Mouse (Mus musculus): Measurements from ENCODE around the gene Dhrs3. TPM values are rescaled to one million over a fixed set of nuclear protein-coding genes. Genes with fewer than 3 reads are reported as not detected.
A peak's percentile ranks its signal among the peaks of the same experiment; 100 is the strongest.

Dhrs3 gene
- total and polyA plus RNA-seq, 2 experiments from 2014 or later = 29.8 to 31.0 TPM

DNA sequence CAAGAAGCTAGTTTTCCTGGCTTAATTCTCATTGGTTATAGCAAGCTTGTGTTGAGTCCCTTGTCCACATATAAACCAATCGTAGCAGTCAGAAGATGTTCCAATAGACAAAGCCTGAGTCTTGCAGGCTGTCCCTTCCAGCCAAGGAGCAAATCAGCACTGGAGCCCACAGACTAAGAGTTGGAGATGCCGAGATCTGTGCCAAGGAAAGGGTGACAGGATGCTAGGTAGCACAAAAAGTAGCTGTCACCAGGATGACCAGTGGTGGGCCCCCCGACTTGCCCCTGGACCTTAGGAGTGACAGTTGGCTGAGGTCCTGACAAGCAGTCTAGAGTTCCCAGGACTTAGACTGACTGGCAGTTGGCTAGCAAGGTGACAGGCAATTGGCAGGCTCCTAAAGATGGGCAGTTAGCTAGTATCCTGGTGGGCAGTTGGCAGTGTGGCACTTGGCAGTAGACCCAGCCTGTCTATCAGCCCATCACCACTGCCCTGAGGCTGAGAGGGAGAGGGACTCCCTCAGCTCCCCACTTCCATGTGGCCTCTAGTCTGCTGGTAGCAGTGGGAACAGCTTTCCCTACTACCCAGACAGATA lies 44.0 kb downstream of the Dhrs3 start:
- no peak for TF ChIP-seq CTCF (IDR thresholded peaks at IDR 0.05)
- Histone ChIP-seq H3K4me3 (ENCODE audit: low read depth, low read length) (no peak overlapping the region), H3K27me3 (ENCODE audit: insufficient read depth, low read length) (no peaks in the 10 kb centered on the region), H3K36me3 (ENCODE audit: insufficient read depth, low read length) (no peaks in the 10 kb centered on the region), H3K4me1 (ENCODE audit: insufficient read depth, low read length) (no peaks in the 10 kb centered on the region), H3K9me3 (ENCODE audit: low read length) (no peaks in the 10 kb centered on the region), H3K27ac (ENCODE audit: low read depth, low read length) (no peak overlapping the region), H3K9ac (replicated peaks; ENCODE audit: low read length, poor library complexity, severe bottlenecking) (no peak overlapping the region), H3K4me2 (ENCODE audit: low read depth, low read length, poor library complexity, severe bottlenecking) (no peak overlapping the region)
- ATAC-seq (ENCODE audit: low FRiP score) (peak; percentile 88), DNase-seq (ENCODE audit: low spot score) (peak; percentile 87)
- 67% methylated on average over 3 of the region's 3 CpGs for WGBS

- DNase-seq (ENCODE audit: low spot score) = no peak
- 71% methylated on average over 4 of the region's 4 CpGs for WGBS
- no peaks in the 10 kb centered on the region for H3K9me3 ChIP-seq (ENCODE audit: low read length)
Measured at GRCm38 (mm10) chr4:144939847-144940411, 47.3 kb downstream of the Dhrs3 start.

DNA sequence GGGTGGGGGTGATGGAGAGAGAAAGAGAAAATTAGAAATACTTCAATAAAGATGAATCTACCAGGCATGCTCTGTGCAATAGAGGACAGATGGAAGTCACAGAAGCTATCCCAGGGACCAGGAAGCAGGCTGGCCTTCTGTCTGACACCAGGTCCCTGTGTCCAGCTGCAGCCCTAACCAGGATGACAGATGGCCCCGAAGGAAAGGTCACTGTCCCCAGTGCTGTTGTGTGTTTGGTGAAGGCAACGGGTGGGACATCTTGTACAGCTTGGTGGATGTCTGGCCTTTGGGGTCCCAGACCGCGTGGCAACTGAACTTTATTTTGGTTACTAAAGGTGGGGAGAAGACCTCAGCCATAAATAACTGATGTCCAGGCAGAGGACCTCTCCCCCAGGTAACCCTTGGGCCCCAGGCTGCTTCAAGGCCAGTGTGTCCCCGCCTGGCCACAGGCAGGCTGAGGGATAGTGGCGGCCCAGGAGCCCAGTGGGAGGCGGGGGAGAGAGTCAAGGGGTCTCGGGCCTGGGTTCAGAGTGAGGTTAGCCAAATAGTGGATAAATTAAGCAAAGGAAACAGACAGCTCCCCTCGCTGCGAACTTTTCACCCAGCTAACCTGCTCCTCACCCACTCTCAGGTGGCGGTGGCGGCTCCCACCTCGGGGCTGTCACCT lies 48.3 kb downstream of the Dhrs3 start:
- Histone ChIP-seq H3K4me3 (ENCODE audit: low read depth, low read length) (no peak overlapping the region), H3K27me3 (ENCODE audit: insufficient read depth, low read length) (no peaks in the 10 kb centered on the region), H3K9ac (replicated peaks; ENCODE audit: low read length, poor library complexity, severe bottlenecking) (no peak overlapping the region), H3K27ac (ENCODE audit: low read depth, low read length) (no peak overlapping the region), H3K9me3 (ENCODE audit: low read length) (no peaks in the 10 kb centered on the region), H3K4me1 (ENCODE audit: insufficient read depth, low read length) (no peaks in the 10 kb centered on the region), H3K36me3 (ENCODE audit: insufficient read depth, low read length) (no peaks in the 10 kb centered on the region), H3K4me2 (ENCODE audit: low read depth, low read length, poor library complexity, severe bottlenecking) (no peak overlapping the region)
- no peak for TF ChIP-seq CTCF (IDR thresholded peaks at IDR 0.05)
- no peak for DNase-seq (ENCODE audit: low spot score)
- no peak for ATAC-seq (ENCODE audit: low FRiP score)
- 82% methylated on average over 13 of the region's 13 CpGs for WGBS

More at GRCm38 (mm10) chr4:144939847-144940411, 47.3 kb downstream of the Dhrs3 start:
- no peak for ATAC-seq (ENCODE audit: low FRiP score)
- no peaks in the 10 kb centered on the region for H3K36me3 ChIP-seq (ENCODE audit: insufficient read depth, low read length)
- no peaks in the 10 kb centered on the region for H3K27me3 ChIP-seq (ENCODE audit: insufficient read depth, low read length)
- no peak for TF ChIP-seq CTCF (IDR thresholded peaks at IDR 0.05)
- no peak overlapping the region for H3K27ac ChIP-seq (ENCODE audit: low read depth, low read length)
- H3K4me1 ChIP-seq (ENCODE audit: insufficient read depth, low read length) = no peaks in the 10 kb centered on the region
- no peak overlapping the region for H3K4me3 ChIP-seq (ENCODE audit: low read depth, low read length)
- H3K4me2 ChIP-seq (ENCODE audit: low read depth, low read length, poor library complexity, severe bottlenecking) = no peak overlapping the region
- no peak overlapping the region for H3K9ac ChIP-seq (replicated peaks; ENCODE audit: low read length, poor library complexity, severe bottlenecking)

GRCm38 (mm10) chr4:144942433-144942832 lies 49.8 kb downstream of the Dhrs3 start:
- Histone ChIP-seq H3K4me3 (ENCODE audit: low read depth, low read length) (no peak overlapping the region), H3K36me3 (ENCODE audit: insufficient read depth, low read length) (no peaks in the 10 kb centered on the region), H3K4me2 (ENCODE audit: low read depth, low read length, poor library complexity, severe bottlenecking) (no peak overlapping the region), H3K4me1 (ENCODE audit: insufficient read depth, low read length) (no peaks in the 10 kb centered on the region), H3K9me3 (ENCODE audit: low read length) (no peaks in the 10 kb centered on the region), H3K27me3 (ENCODE audit: insufficient read depth, low read length) (no peaks in the 10 kb centered on the region), H3K27ac (ENCODE audit: low read depth, low read length) (no peak overlapping the region), H3K9ac (replicated peaks; ENCODE audit: low read length, poor library complexity, severe bottlenecking) (no peak overlapping the region)
- ATAC-seq (ENCODE audit: low FRiP score) = no peak
- DNase-seq (ENCODE audit: low spot score) = no peak
- TF ChIP-seq CTCF (IDR thresholded peaks at IDR 0.05) = no peak
- 93% methylated on average over 3 of the region's 3 CpGs for WGBS

- 89% methylated on average over 5 of the region's 5 CpGs for WGBS
- Histone ChIP-seq H3K9ac (replicated peaks; ENCODE audit: low read length, poor library complexity, severe bottlenecking) (no peak overlapping the region), H3K4me2 (ENCODE audit: low read depth, low read length, poor library complexity, severe bottlenecking) (no peak overlapping the region), H3K4me3 (ENCODE audit: low read depth, low read length) (no peak overlapping the region), H3K9me3 (ENCODE audit: low read length) (no peaks in the 10 kb centered on the region), H3K27me3 (ENCODE audit: insufficient read depth, low read length) (no peaks in the 10 kb centered on the region), H3K4me1 (ENCODE audit: insufficient read depth, low read length) (no peaks in the 10 kb centered on the region), H3K27ac (ENCODE audit: low read depth, low read length) (no peak overlapping the region), H3K36me3 (ENCODE audit: insufficient read depth, low read length) (no peaks in the 10 kb centered on the region)
- no peak for TF ChIP-seq CTCF (IDR thresholded peaks at IDR 0.05)
- DNase-seq (ENCODE audit: low spot score) (no peak), ATAC-seq (ENCODE audit: low FRiP score) (no peak)
Measured at GRCm38 (mm10) chr4:144943273-144943672, 50.6 kb downstream of the Dhrs3 start.

DNA sequence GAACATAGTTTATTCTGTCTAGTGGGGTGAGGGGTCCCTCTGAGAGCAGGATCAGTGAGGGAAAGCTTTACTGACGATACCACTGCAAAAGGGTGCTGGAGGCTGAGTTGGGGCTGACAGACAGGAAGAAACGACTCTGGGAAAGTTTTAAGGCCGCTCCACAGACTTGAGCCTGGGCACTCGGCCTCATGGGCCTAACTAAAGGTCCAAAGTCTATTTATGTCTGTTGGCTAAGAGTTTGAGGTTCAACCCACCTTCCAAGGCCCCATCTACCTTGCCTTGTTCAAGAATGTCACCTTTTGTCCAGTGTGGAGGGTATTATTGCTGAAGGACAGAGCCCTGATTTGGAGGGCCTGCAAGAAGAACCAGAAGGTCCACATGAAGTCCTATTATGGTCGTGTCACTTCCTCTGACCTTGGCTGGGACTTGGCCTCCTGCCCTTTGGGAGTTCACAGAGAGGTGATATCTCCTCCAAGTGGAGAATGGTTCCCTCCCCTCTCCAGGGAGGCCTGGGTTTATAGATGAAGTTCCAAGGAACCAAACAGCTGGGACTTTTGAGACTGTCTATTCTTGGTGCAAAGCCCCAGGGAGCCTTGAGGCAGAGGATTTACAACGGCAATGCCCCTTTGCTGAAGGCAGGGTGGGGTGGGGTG lies 55.2 kb downstream of the Dhrs3 start:
- DNase-seq (ENCODE audit: low spot score) = no peak
- H3K4me1 ChIP-seq (ENCODE audit: insufficient read depth, low read length) = no peaks in the 10 kb centered on the region
- WGBS = 73% methylated on average over 6 of the region's 6 CpGs
- no peak overlapping the region for H3K4me3 ChIP-seq (ENCODE audit: low read depth, low read length)
- H3K9ac ChIP-seq (replicated peaks; ENCODE audit: low read length, poor library complexity, severe bottlenecking) = no peak overlapping the region
- no peak overlapping the region for H3K4me2 ChIP-seq (ENCODE audit: low read depth, low read length, poor library complexity, severe bottlenecking)
- TF ChIP-seq CTCF (IDR thresholded peaks at IDR 0.05) = no peak
- H3K27ac ChIP-seq (ENCODE audit: low read depth, low read length) = no peak overlapping the region
- H3K27me3 ChIP-seq (ENCODE audit: insufficient read depth, low read length) = no peaks in the 10 kb centered on the region
- no peak for ATAC-seq (ENCODE audit: low FRiP score)
- no peaks in the 10 kb centered on the region for H3K9me3 ChIP-seq (ENCODE audit: low read length)
- no peaks in the 10 kb centered on the region for H3K36me3 ChIP-seq (ENCODE audit: insufficient read depth, low read length)
